Mouse (Mus musculus): ENCODE measurements around the gene Gm43517.

DNA sequence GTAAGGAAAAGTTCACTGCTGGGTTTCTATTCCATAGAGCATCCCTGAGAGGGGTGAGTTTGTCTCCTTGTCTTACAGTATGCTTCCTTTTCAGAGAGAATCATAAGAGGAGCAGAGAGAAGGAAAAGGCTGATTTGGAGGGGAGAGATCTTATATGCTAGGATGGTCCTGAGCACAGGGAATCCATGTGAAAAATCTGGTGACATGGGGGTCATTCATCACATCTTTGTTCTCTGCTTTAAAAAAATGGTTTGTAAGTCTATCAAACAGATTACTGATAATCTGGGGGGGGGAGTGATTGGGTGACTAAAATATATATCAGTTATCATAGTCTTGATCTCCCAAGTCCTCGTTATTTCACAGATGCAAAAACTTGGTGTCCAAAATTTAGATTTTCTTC, 11.8 kb downstream of the Gm43517 start:
- TF ChIP-seq POLR2A (IDR thresholded peaks at IDR 0.05; ENCODE audit: borderline replicate concordance, extremely low read depth, low read depth, low read length), result no peak
- TF ChIP-seq CTCF (IDR thresholded peaks at IDR 0.05; ENCODE audit: insufficient read depth, low read length), result no peak

All from lung, adult 2 months (tissue).